Mouse (Mus musculus) stomach, postnatal 0 days (tissue): Measurements from ENCODE around the gene H2-Q4.
"Not testable (repeated sequence)": the region's sequence is repeated elsewhere in the genome, so short reads cannot be mapped to it uniquely, and the experiment has no call there.

Source experiments
- CTCF ChIP-seq: IDR thresholded peaks from 2 replicates; pipeline ENCODE4 v1.5.1; 2016; ENCODE audit warnings: antibody characterized with exemption, low read depth, mild to moderate bottlenecking, moderate library complexity
- EP300 ChIP-seq: optimal IDR thresholded peaks from 2 replicates; pipeline ENCODE3; 2016; ENCODE audit warnings: antibody characterized with exemption

GRCm38 (mm10) chr17:35432167-35432566 is 52.8 kb downstream of the H2-Q4 start:
- TF ChIP-seq EP300, CTCF: not testable (repeated sequence)
